Mouse (Mus musculus): ENCODE measurements around the gene Cnst.
"Not testable (repeated sequence)": the region's sequence is repeated elsewhere in the genome, so short reads cannot be mapped to it uniquely, and the experiment has no call there.

- not testable (repeated sequence) for TF ChIP-seq POLR2A (IDR thresholded peaks at IDR 0.05; ENCODE audit: low read depth, low read length); CTCF (IDR thresholded peaks at IDR 0.05; ENCODE audit: extremely low read depth, insufficient read length, insufficient replicate concordance, low read depth, low read length)
These were observed 102.5 kb downstream of the Cnst start for GRCm38 (mm10) chr1:179648678-179649077.

Data from small intestine, adult 2 months (tissue).